Mouse (Mus musculus) telencephalon, adult 2 months (tissue): ENCODE data around the gene AC134908.4.

Experiments used
- DNase-seq: peaks from one replicate; pipeline ENCODE4 v3.0.0-alpha.2; 2011; ENCODE audit warnings: low read depth, low spot score

AC134908.4 gene

DNA sequence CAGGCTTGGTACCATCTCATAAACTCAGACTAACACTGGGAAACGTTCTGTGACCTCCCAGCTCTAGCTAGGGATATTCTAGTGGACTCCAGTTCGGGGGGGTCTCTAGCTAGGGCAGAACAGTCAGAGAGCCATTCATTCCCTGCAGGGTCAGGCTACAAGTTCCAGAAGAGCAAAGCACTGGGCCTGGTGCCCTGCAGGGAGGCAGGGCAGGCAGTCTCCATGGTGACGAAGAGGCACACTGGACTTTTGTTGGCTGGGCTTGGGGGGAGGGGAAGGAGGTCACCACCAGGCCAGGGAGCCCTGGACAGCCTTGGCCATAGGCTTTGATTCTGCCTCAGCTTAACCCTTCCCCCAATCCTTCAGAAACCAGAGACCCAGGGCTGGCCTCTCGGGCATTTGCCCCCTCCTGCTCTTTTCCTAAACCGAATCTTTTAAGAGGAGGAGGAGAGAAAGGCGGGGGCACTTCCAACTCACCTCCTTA lies at the start of gene AC134908.4:
TSS of gene AC134908.4 (minus strand) at position 51 of the 484 bp plus-strand sequence.
- peak; percentile 58 for DNase-seq

DNA sequence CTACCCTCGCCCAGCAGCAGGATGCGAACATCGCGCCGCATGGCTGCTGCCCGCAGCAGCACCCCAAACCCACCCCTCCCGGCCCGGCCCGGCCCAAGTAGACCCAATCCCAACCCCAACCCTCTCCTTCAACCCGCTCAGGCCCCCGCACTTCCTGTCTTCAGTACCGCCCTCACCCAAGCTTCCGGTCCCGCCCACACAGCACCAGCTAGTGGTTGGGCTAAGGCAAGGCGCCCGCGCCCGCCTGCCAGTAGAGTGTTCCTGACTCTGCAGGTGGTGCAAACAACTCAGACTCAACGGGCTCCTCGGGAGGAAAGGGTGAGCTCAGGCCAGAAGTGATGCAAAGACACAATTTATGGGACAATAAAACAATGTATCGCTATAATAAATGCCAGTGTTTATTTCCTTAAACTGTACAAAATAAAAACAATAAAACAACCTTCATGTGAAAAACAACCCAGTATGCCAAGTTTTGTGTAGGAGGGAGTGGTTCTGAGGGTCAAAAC lies 49.0 kb upstream of the AC134908.4 start, which contains the start of gene Rhot2:
TSS of gene Rhot2 (minus strand) at position 456 of the 506 bp plus-strand sequence.
- DNase-seq: peak; percentile 92

DNA sequence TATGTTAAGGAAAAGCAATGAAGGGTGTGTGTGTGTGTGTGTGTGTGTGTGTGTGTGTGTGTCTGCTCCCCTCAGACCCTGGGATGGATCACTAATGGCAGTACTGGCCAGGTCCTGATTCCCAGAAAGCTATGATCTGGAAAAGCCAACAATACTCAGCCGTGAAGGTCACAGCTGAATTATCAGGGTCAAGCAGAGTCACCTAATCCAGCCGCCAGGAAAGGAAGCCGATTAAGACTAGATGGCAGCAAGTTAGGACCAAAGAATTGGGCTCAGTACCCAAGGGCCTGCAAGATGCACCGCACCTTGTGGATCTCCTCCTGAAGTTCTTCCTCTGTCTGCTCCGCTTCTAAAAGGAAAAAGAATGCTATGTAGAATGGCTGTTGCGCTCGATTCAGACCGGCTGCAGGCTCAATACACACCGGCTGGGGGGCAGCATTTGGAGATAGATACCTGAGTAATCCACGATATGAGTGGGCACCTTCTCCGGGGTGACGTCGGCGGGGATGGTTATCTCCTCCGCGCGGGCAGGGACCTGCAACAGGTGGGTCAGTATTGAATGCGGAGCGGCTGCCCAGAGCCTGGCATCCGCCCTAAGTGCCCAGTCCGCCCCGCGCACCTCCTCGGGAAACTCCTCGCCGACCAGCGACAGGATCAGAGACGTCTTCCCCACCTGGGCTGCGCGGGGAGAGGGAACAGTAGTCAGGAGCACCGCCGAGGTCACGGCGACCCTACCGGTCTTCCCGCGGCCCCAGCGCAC lies 48.4 kb upstream of the AC134908.4 start:
- no peak for DNase-seq

DNA sequence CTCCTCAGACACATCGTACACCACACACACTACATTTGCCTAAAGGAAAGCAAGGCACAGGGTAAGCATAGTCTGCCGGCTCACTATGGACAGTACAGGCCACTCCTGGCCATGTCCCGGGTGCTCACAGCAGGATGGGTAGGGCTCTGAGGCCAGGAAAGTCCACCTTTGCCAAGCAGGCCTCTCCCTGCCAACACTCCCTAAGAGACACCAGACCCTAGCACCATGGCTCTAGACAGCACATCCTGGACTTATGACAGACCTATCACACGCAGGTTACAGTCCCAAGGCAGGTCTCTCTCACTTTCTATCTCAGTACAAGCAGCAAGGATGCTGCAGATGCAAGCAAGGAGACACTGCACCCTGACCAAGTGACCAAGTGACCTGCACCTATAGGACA lies 47.7 kb upstream of the AC134908.4 start:
- no peak for DNase-seq

DNA sequence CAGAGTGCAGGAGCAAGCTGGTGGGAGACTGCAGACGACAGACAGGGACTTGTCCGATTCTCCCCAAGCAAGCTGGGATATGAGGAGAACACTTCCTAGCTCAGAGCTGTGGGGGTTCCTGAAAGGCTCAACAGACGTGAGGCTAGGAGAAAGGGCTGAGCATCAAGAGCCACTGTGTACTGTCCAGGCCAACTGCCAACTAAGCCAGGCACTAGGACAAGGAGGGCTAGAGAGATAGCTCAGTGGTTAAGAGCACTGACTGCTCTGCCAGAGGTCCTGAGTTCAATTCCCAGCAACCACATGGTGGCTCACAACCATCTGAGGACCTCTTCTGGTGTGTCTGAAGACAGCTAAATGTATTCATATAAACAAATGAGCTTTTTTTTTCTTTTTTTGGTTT lies 47.0 kb upstream of the AC134908.4 start:
- DNase-seq: no peak

DNA sequence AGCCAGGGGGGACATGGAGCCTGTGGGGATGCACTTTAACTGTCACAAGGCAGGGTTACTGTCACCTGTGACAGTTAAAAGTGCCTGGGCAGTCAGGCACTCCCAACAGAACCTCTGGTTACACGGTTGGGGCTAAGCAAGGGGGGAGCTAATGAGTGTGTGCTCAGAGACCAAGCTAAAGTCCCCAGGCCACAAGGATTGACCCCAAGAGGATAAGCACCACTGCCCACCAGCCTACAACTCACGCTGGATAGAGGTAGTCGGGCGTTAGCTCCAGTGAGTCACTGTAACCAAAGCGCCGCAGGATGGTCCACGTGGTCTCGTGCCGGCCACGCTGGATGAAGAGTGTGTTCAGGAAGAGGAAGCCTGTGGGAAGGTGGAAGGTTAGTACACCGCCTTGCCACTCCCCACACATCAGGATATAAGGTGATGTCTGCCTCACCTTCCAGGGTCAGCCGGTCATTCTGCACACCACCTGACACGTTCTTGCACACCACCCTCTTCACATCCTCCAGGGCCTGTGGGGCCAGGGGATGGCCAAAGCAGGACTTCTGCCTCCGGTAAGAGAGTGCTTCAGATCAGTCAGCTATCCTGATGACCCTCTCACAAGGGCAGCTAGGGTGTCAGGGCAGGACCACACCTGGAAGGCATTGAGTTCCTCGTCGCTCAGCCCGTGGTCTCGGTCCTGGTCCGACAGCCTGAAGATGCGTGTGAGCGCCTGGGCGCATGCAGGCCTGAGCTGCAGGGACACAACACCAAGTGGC lies 45.8 kb upstream of the AC134908.4 start, which contains the start of gene Gm20683:
TSS of gene Gm20683 (minus strand) at position 647 of the 764 bp plus-strand sequence.
- DNase-seq: no peak

DNA sequence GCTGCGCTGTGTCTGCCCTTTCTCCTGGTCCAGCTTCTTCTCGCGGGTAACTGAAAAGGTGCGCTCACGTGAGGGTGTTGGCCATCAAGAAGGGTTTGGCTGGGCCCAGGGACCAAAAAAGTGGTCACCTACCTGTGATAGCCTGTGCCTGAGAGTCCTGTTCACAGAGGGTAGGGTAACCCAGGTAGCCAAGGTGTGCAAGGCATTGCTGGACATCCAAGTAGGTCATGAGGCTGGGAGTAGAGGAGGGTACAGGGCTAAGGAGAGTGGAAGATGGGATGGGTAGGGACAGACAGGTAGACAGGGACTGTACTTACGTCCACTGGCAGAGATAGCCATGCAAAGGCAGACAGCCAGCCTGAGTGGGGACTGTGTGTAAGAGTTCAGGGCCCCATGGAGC lies 45.1 kb upstream of the AC134908.4 start:
- no peak for DNase-seq

DNA sequence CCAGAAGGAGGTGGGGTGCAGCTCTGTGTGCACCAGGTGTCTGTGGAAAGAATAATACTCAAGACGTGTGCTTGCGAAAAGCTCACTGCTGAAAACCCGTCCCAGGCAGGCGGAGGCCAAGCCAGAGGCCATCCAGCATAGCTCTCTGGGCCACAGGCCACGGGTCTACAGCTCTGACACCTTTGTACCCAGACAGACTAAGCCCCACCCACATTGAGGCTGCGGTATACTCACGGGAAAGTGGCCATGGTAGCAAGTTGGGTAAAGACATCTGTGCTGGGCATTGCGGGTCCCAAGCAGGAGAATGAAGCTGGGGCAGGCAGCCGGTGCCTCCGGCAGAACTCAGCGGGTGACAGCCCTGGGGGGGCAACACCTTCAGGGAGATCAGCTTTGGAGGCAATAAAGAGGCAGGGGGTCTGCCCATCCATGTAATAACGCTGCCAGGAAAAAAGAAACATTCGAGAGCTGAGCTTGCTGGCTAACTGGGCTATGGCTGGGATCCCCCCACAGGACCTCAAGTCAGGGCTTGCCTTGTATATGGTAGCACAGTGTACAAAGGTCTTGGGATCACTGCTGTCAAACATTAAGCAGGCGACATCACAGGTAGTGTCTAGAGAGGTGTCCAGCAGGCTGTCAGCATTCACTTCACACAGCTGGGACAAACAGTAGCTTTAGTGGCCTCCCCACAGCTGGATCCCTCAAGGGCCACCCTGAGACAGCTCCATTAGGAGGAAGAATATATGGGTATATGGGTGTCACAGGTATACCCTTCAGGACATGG lies 44.2 kb upstream of the AC134908.4 start:
- no peak for DNase-seq

DNA sequence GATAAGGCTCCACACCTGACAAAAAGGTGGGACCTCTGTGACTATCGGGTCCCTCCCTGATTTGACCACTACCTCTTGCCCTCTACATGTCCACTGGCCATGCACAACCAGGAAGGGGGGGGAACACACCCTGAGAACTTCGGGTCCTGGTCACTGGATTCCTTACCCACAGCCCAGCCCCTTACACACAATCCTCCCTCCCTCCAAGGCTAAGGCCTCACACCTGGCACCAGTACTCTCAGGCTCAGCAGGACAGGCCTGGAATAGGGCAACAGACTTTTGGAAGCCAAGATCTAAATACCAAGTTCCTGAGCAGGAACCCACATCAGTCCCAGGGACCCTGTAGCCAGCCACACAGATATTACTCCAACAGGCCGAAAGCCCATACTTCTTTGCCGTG lies 43.4 kb upstream of the AC134908.4 start:
- DNase-seq: no peak

DNA sequence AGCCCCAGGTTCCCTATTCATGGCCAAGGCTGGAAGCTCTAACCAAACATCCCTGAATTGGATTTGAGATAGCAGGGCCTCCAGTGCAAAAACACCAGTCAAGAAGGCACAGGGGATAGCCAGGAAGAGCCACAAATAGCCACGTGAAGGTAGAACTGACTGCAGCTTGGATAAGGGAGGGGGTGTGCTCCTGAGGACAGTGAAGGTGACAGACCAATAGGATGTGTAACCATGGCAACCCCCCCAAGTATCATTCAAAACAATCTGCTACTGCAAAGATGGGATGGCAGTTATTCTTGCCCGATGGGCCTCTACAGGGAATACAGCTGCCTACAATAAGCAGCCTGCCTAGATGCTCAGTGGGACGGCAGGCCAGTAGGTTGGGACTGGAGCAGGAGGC lies 42.1 kb upstream of the AC134908.4 start:
- no peak for DNase-seq

DNA sequence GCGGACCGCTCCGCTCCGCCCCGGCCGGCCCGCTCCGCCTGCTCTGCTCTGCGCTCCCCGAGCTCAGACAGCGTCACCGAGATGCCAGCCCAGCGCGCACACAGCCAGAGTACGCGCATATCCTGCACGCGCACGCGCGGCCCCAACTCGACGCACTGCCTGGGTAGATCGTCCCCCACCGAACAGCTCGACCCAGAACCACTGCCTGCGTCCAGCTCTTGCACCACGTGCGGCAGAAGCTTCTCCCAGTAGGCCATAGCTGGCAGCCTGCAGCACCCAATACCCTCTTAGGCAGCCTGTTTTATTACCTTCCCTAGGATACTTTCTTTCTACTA lies 41.6 kb upstream of the AC134908.4 start, which contains the start of gene Rhbdl1:
TSS of gene Rhbdl1 (minus strand) at position 220 of the 335 bp plus-strand sequence.
- peak; percentile 78 for DNase-seq

DNA sequence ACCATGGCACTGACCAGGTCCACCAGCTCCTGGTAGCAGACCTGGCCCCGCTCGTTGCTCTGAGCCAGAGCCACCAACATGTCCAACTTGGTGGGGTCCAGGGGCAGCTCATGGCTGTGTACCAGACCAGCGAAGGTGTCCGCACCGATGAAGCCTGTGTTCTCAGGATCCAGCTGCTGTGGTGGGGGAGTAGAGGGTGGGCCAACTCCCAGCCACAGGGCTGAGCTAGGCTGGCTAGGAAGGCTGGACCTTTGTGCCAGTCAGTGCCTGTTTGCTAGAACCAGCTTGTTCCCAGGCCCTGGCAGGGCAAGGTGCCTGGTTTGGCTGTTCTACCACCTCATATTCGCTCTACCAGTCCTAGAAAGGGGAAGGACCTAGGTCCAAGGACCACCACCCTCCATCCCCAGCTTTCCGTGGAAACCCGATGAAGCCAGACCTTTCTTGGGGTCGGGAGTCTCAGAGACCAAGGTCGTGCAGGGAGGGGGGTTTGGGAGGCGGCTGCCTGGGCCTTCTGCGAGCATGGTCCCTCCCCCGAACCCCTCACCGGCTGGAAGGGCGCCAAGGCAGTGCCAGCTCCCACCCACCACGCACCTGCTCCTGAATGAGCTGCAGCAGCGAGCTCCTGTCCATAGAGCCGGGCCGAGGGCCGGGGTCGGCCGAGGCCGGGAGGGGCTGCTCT lies 41.1 kb upstream of the AC134908.4 start:
- no peak for DNase-seq

DNA sequence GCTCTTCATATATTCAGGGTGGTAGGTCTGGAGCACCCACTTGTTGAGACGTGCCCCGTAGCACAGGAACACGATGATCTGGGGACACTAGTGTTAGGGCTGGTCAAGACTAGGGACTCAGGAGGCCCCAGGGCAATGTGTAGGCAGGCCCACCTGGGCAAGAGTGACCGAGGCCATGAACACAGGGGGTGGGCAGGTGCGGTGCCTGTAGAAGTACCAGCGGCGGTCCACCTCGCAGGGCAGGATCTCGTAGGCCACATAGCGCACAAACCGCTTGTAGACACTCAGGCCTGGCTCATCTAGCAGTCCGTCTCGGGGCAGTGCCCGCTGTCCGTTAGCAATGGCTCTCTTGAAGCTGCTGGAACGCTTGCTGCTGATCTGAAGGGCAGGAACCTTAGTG lies 40.4 kb upstream of the AC134908.4 start:
- DNase-seq: no peak

DNA sequence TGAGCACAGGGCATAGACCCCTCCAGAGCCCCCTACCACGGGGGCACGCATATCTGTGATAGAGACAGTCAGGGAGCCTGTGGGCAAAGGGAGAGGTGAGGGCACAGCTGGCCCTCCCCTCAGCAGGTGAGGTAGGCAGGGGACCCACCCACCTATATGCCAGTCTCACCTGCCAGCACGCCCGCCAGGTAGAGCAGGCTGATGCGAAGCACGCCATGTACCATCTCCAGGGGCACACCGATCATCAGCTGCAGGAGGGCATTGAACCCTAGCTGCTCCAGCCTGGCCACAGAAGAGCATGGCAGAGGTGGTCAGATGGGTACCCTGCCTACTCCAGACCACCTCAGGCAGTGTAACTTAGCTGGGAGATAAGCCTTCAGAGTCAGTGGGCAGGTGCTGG lies 39.8 kb upstream of the AC134908.4 start:
- DNase-seq: no peak

DNA sequence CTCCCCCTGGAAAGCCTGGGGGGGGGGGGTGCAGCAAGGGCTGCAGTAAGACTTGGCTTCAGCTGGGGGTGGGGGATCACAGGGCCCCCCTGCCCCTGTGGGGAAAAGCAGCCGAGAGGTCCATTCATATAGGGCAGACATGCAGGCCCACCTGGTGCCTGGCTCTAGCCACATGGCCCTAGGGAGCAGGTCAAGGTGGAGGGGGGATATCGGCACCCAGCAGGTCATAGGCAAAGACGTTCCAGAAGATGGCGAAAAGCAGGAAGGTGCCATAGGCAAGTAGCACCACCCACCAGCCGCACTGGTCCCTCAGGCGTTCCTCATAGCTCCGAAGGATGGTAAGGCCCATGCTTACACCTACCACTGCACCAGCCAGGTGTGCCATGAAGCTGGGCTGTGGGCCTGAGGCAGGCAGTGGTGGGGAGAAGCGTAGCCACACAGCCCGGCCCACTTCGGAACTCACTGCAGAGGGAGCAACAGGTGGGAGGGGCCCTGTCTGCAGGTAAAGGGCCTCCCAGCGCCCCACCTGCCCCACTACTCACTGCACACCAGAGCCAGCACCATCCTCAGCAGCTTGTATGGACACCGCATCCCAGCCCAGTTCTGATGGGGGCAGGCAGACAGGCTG lies 39.2 kb upstream of the AC134908.4 start:
- no peak for DNase-seq

DNA sequence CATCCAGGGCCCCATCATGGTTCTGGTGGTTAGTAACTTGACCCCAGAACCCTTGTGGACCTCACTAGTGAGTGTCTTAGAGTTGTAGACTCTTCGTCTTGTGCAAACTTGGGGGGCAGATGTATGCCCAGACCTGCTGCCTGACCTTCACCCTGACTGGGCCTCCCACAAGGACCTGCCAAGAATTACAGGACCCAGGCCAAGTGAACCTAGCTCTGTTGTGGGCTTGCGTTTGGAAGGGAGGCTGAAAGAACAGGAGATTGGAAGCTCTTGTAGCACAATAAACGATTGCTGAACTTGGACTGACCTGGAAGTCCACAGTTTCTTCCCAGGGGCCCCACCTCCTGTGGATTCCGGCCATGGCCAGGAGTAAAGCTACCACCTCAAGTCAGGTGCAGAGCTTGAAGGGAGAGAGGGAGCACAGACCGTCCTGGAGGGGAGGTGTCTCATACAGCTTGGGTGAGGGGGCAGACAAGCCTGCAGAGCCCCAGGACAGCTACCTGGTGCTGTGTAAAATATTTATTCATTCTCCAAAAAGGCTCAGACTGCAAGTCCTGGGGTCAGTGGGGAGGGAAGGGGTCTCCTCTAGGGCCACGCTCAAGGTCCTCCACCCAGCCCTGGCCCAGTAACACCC lies 38.6 kb upstream of the AC134908.4 start:
- no peak for DNase-seq

DNA sequence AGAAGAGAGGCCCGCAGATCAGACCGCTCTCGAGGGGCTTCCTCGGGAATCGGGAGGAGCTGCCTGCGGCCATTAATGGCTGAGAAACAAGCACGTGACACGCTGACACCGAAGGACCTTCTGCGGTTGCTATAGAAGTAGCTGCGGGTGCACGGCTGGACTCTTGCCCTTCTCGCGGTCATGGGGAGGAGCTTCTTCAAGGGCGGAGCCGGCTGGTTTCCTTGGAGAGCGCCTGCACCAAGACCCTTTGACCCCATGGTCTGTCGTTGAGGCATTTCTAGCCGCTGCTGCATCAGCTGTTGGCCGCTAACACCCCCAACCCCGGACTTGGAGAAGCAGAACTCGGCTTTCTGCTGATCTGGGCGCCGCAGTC lies 37.8 kb upstream of the AC134908.4 start, which contains the start of gene Stub1:
TSS of gene Stub1 (minus strand) at position 114 of the 373 bp plus-strand sequence.
- DNase-seq: peak; percentile 85

DNA sequence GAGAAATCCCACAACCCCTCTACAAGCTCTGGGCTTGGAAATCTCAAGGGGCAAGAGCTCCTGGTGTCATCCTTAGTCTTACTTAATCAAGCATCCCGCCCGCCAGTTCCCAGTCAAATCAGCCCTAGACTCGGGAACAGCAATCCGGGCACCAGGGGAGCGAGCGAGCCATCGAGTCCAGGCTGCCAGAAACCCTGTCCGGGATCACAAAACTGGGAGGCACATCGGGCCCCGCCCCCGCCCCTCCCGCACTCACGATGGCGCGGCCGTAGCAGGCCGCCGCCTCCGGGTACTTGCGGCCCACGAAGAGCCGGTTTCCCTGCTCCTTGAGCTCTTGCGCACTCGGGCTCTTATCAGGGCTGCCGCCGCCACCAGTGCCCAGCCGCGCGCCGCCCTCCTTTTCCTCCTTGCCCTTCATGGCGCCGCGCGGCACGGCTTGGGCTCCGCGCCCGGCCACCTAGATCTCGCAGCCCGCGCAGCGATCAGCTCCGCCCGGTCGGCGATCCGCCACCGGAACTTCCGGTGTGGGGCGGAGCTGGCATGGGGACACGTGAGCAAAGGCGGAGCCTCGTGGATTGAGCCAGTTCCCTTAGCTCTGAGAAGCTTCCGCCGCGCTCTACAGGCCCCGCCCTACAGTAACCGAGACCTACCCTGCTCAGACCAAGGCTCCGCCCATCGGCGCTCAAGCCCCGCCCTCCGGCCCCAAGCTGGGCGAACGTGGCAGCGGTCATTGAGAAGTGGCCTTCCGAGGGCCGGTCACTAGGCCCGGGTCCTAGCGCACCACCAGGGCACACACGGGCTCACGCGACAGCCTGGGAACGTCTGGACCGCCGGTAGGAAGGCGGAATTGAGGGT lies 37.2 kb upstream of the AC134908.4 start:
- peak; percentile 99 for DNase-seq
